Mouse (Mus musculus): ENCODE results near the gene Tmem200b. TPM values are rescaled to one million over a fixed set of nuclear protein-coding genes. Genes with fewer than 3 reads are reported as not detected.

Tmem200b gene
- polyA plus RNA-seq, 1 experiment from 2014 or later, result 0.18 TPM

- no peak overlapping the region; the same call in 1 of the 2 replicates for H3K4me2 ChIP-seq (ENCODE audit: low read length)
- H3K9me3 ChIP-seq (replicated peaks; ENCODE audit: control insufficient read depth, low read length, poor library complexity, severe bottlenecking), result no peaks in the 10 kb centered on the region
- H3K27me3 ChIP-seq (ENCODE audit: control insufficient read depth, insufficient read depth, low read depth, low read length), result peaks cover 51% of the 10 kb centered on the region
- no peak overlapping the region for H3K27ac ChIP-seq (ENCODE audit: low read length)
- WGBS, result 61% methylated on average over 15 of the region's 15 CpGs
- no peak overlapping the region for H3K9ac ChIP-seq (ENCODE audit: low read depth, low read length)
- H3K4me1 ChIP-seq (ENCODE audit: control insufficient read depth, insufficient read depth, low read length), result peaks cover 16% of the 10 kb centered on the region
- no peak for ATAC-seq
- peaks cover 9% of the 10 kb centered on the region for H3K36me3 ChIP-seq (ENCODE audit: control insufficient read depth, insufficient read depth, low read length)
- peak overlapping the region; percentile 43 for H3K4me3 ChIP-seq (ENCODE audit: low read depth, low read length)
Observed at GRCm38 (mm10) chr4:131922404-131922803, 833 bp downstream of the Tmem200b start.

GRCm38 (mm10) chr4:131924096-131924810 is 2.7 kb downstream of the Tmem200b start:
- Histone ChIP-seq H3K4me1 (ENCODE audit: control insufficient read depth, insufficient read depth, low read length) (peaks cover 16% of the 10 kb centered on the region), H3K9ac (ENCODE audit: low read depth, low read length) (no peak overlapping the region), H3K36me3 (ENCODE audit: control insufficient read depth, insufficient read depth, low read length) (peaks cover 16% of the 10 kb centered on the region), H3K4me2 (ENCODE audit: low read length) (no peak overlapping the region), H3K4me3 (ENCODE audit: low read depth, low read length) (no peak overlapping the region), H3K9me3 (replicated peaks; ENCODE audit: control insufficient read depth, low read length, poor library complexity, severe bottlenecking) (no peaks in the 10 kb centered on the region), H3K27me3 (ENCODE audit: control insufficient read depth, insufficient read depth, low read depth, low read length) (peaks cover 38% of the 10 kb centered on the region), H3K27ac (ENCODE audit: low read length) (no peak overlapping the region)
- no peak for ATAC-seq
- WGBS, result 49% methylated on average over 6 of the region's 6 CpGs

GRCm38 (mm10) chr4:131929146-131929545 is 7.6 kb downstream of the Tmem200b start:
- 91% methylated on average over 6 of the region's 6 CpGs for WGBS
- Histone ChIP-seq H3K9ac (ENCODE audit: low read depth, low read length) (no peak overlapping the region), H3K4me1 (ENCODE audit: control insufficient read depth, insufficient read depth, low read length) (no peaks in the 10 kb centered on the region), H3K9me3 (replicated peaks; ENCODE audit: control insufficient read depth, low read length, poor library complexity, severe bottlenecking) (no peaks in the 10 kb centered on the region), H3K27me3 (ENCODE audit: control insufficient read depth, insufficient read depth, low read depth, low read length) (peaks cover 2% of the 10 kb centered on the region; the same call in 1 of the 2 replicates), H3K4me2 (ENCODE audit: low read length) (no peak overlapping the region), H3K36me3 (ENCODE audit: control insufficient read depth, insufficient read depth, low read length) (peaks cover 30% of the 10 kb centered on the region), H3K27ac (ENCODE audit: low read length) (no peak overlapping the region), H3K4me3 (ENCODE audit: low read depth, low read length) (no peak overlapping the region)
- ATAC-seq, result no peak

GRCm38 (mm10) chr4:131939459-131939858 is 17.9 kb downstream of the Tmem200b start:
- Histone ChIP-seq H3K9me3 (replicated peaks; ENCODE audit: control insufficient read depth, low read length, poor library complexity, severe bottlenecking) (no peaks in the 10 kb centered on the region), H3K36me3 (ENCODE audit: control insufficient read depth, insufficient read depth, low read length) (no peaks in the 10 kb centered on the region; the same call in none of the 2 replicates), H3K4me3 (ENCODE audit: low read depth, low read length) (no peak overlapping the region), H3K27me3 (ENCODE audit: control insufficient read depth, insufficient read depth, low read depth, low read length) (no peaks in the 10 kb centered on the region), H3K9ac (ENCODE audit: low read depth, low read length) (no peak overlapping the region), H3K4me1 (ENCODE audit: control insufficient read depth, insufficient read depth, low read length) (no peaks in the 10 kb centered on the region), H3K27ac (ENCODE audit: low read length) (no peak overlapping the region), H3K4me2 (ENCODE audit: low read length) (no peak overlapping the region)
- ATAC-seq, result no peak
- 94% methylated on average over 2 of the region's 2 CpGs for WGBS

GRCm38 (mm10) chr4:131940846-131941245 is 19.3 kb downstream of the Tmem200b start:
- Histone ChIP-seq H3K4me2 (ENCODE audit: low read length) (no peak overlapping the region), H3K4me3 (ENCODE audit: low read depth, low read length) (no peak overlapping the region), H3K9ac (ENCODE audit: low read depth, low read length) (no peak overlapping the region), H3K9me3 (replicated peaks; ENCODE audit: control insufficient read depth, low read length, poor library complexity, severe bottlenecking) (no peaks in the 10 kb centered on the region), H3K27me3 (ENCODE audit: control insufficient read depth, insufficient read depth, low read depth, low read length) (no peaks in the 10 kb centered on the region), H3K27ac (ENCODE audit: low read length) (no peak overlapping the region), H3K4me1 (ENCODE audit: control insufficient read depth, insufficient read depth, low read length) (no peaks in the 10 kb centered on the region), H3K36me3 (ENCODE audit: control insufficient read depth, insufficient read depth, low read length) (no peaks in the 10 kb centered on the region; the same call in 1 of the 2 replicates)
- WGBS, result 95% methylated on average over 4 of the region's 4 CpGs
- ATAC-seq, result no peak

GRCm38 (mm10) chr4:131947848-131948247 is 26.3 kb downstream of the Tmem200b start:
- Histone ChIP-seq H3K9ac (ENCODE audit: low read depth, low read length) (no peak overlapping the region), H3K9me3 (replicated peaks; ENCODE audit: control insufficient read depth, low read length, poor library complexity, severe bottlenecking) (no peaks in the 10 kb centered on the region), H3K27ac (ENCODE audit: low read length) (no peak overlapping the region), H3K36me3 (ENCODE audit: control insufficient read depth, insufficient read depth, low read length) (no peaks in the 10 kb centered on the region), H3K27me3 (ENCODE audit: control insufficient read depth, insufficient read depth, low read depth, low read length) (no peaks in the 10 kb centered on the region), H3K4me3 (ENCODE audit: low read depth, low read length) (no peak overlapping the region), H3K4me1 (ENCODE audit: control insufficient read depth, insufficient read depth, low read length) (peaks cover 3% of the 10 kb centered on the region; the same call in 1 of the 2 replicates), H3K4me2 (ENCODE audit: low read length) (no peak overlapping the region)
- WGBS, result 90% methylated on average over 11 of the region's 11 CpGs
- ATAC-seq, result no peak

- no peak overlapping the region for H3K4me3 ChIP-seq (ENCODE audit: low read depth, low read length)
- WGBS, result 14% methylated on average over 5 of the region's 5 CpGs
- no peak overlapping the region for H3K9ac ChIP-seq (ENCODE audit: low read depth, low read length)
- H3K9me3 ChIP-seq (replicated peaks; ENCODE audit: control insufficient read depth, low read length, poor library complexity, severe bottlenecking), result no peaks in the 10 kb centered on the region
- no peaks in the 10 kb centered on the region for H3K27me3 ChIP-seq (ENCODE audit: control insufficient read depth, insufficient read depth, low read depth, low read length)
- peaks cover 3% of the 10 kb centered on the region; the same call in 1 of the 2 replicates for H3K4me1 ChIP-seq (ENCODE audit: control insufficient read depth, insufficient read depth, low read length)
- ATAC-seq, result no peak
- no peak overlapping the region for H3K4me2 ChIP-seq (ENCODE audit: low read length)
- H3K36me3 ChIP-seq (ENCODE audit: control insufficient read depth, insufficient read depth, low read length), result 0 out of 2 replicates have a peak, but pooled peaks cover 4% of the 10 kb centered on the region
- H3K27ac ChIP-seq (ENCODE audit: low read length), result no peak overlapping the region
Observed at GRCm38 (mm10) chr4:131949903-131950302, 28.3 kb downstream of the Tmem200b start.

- H3K4me2 ChIP-seq (ENCODE audit: low read length), result no peak overlapping the region
- H3K9ac ChIP-seq (ENCODE audit: low read depth, low read length), result no peak overlapping the region
- 26% methylated on average over 8 of the region's 8 CpGs for WGBS
- no peak overlapping the region for H3K4me3 ChIP-seq (ENCODE audit: low read depth, low read length)
- no peaks in the 10 kb centered on the region for H3K27me3 ChIP-seq (ENCODE audit: control insufficient read depth, insufficient read depth, low read depth, low read length)
- ATAC-seq, result no peak
- no peak overlapping the region for H3K27ac ChIP-seq (ENCODE audit: low read length)
- H3K9me3 ChIP-seq (replicated peaks; ENCODE audit: control insufficient read depth, low read length, poor library complexity, severe bottlenecking), result no peaks in the 10 kb centered on the region
- peaks cover 3% of the 10 kb centered on the region; the same call in 1 of the 2 replicates for H3K4me1 ChIP-seq (ENCODE audit: control insufficient read depth, insufficient read depth, low read length)
- peaks cover 8% of the 10 kb centered on the region; the same call in 1 of the 2 replicates for H3K36me3 ChIP-seq (ENCODE audit: control insufficient read depth, insufficient read depth, low read length)
Observed at GRCm38 (mm10) chr4:131950657-131951056, 29.1 kb downstream of the Tmem200b start.

- no peaks in the 10 kb centered on the region for H3K27me3 ChIP-seq (ENCODE audit: control insufficient read depth, insufficient read depth, low read depth, low read length)
- H3K9me3 ChIP-seq (replicated peaks; ENCODE audit: control insufficient read depth, low read length, poor library complexity, severe bottlenecking), result no peaks in the 10 kb centered on the region
- no peak for ATAC-seq
- no peak overlapping the region for H3K4me3 ChIP-seq (ENCODE audit: low read depth, low read length)
- peaks cover 14% of the 10 kb centered on the region; the same call in 1 of the 2 replicates for H3K36me3 ChIP-seq (ENCODE audit: control insufficient read depth, insufficient read depth, low read length)
- H3K27ac ChIP-seq (ENCODE audit: low read length), result no peak overlapping the region
- no peak overlapping the region for H3K4me2 ChIP-seq (ENCODE audit: low read length)
- no peaks in the 10 kb centered on the region for H3K4me1 ChIP-seq (ENCODE audit: control insufficient read depth, insufficient read depth, low read length)
- no peak overlapping the region for H3K9ac ChIP-seq (ENCODE audit: low read depth, low read length)
- 90% methylated on average over 3 of the region's 3 CpGs for WGBS
Observed at GRCm38 (mm10) chr4:131957161-131957560, 35.6 kb downstream of the Tmem200b start.

All from midbrain, embryonic 16.5 days (tissue).